Mouse (Mus musculus) spleen, adult 2 months (tissue): ENCODE measurements around the gene Hist2h4. TPM values are rescaled to one million over a fixed set of nuclear protein-coding genes. Genes with fewer than 3 reads are reported as not detected.

Experiments used
- DNase-seq, 2 experiments: peaks; one replicate each; pipeline versions ENCODE4 v3.0.0 to v3.0.0-alpha.2; 2012 to 2021; ENCODE audit warnings: low spot score in 2 of 2, low read depth in 1 of 2
- H3K27ac ChIP-seq: fragments of 200-500 bp; 2 replicates; pipeline ENCODE4 v1.5.1; 2012; ENCODE audit warnings: low read length, inconsistent platforms; ENCODE audit not compliant: insufficient read depth
- H3K27me3 ChIP-seq: fragments of 200-500 bp; 2 replicates; pipeline ENCODE4 v1.6.1; 2012; ENCODE audit warnings: mild to moderate bottlenecking, moderate library complexity, low read length, inconsistent platforms; ENCODE audit not compliant: control insufficient read depth, insufficient read depth
- H3K36me3 ChIP-seq: fragments of 200-500 bp; 2 replicates; pipeline ENCODE4 v1.6.1; 2012; ENCODE audit warnings: mild to moderate bottlenecking, low read length, inconsistent platforms; ENCODE audit not compliant: control insufficient read depth, insufficient read depth
- H3K4me1 ChIP-seq: fragments of 200-500 bp; 2 replicates; pipeline ENCODE4 v1.6.1; 2011; ENCODE audit warnings: inconsistent platforms; ENCODE audit not compliant: control insufficient read depth, insufficient read depth, insufficient read length
- H3K4me3 ChIP-seq: fragments of 200-500 bp; 2 replicates; pipeline ENCODE4 v1.5.1; 2011; ENCODE audit warnings: mild to moderate bottlenecking, inconsistent platforms; ENCODE audit not compliant: insufficient read depth, insufficient read length; ENCODE audit errors: extremely low read depth
- CTCF ChIP-seq: fragments of 200-500 bp; IDR thresholded peaks from 2 replicates; pipeline ENCODE4 v1.5.1; 2011; ENCODE audit warnings: mild to moderate bottlenecking, inconsistent platforms; ENCODE audit not compliant: insufficient read depth, insufficient read length, insufficient replicate concordance; ENCODE audit errors: extremely low read depth
- POLR2A ChIP-seq: fragments of 200-500 bp; IDR thresholded peaks from 2 replicates; pipeline ENCODE4 v1.6.1; 2011; ENCODE audit warnings: low read depth, low read length, inconsistent platforms
- WGBS: fragments of 180-500 bp; shearing (Covaris S2); methylation state at CpG from one replicate; pipeline ENCODE4 v1.1.7; 2018; 5-methylcytosine and 5-hydroxymethylcytosine counted together
- polyA plus RNA-seq: library from polyadenylated mRNA; depleted of rRNA; stranded (reverse); fragments of >200 nt; gene quantifications from 2 replicates; pipeline ENCODE4 v1.2.3, GENCODE M21; 2012

Hist2h4 gene
- polyA plus RNA-seq, 1 experiment: 9.3 TPM

DNA sequence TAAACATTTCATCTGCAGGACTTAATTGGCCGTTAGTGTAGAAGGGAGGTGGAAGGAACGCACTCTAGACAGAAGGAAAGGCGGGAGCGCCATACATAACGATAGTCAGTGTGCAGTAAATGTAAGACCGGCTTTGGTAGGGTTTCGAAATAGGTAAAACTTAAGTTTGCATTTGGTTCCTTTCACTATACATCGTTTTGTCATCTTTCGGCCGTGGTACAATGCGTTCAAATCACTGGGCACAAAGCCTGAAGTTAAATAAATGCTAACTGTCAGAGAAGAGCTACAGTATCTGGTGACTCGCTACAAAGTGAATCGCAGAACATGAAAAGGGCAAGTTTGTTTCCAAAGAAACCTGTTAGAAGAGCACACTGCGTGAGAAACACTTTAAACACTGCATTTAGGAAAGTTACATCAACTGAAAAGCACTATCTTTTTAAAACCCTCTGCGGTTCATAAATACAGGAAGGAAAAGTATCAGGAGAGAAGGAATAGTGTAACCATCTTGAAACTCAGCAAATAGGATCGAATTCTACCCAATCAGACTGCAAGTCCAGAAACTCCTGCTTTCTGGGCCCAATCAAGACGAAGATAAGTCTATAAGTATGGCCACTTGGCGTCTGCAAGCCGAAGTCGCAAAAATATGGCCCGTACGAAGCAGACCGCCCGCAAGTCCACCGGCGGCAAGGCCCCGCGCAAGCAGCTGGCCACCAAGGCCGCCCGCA, 5.1 kb upstream of the Hist2h4 start, which contains the start of gene Hist2h3b:
Gene Hist2h3b, plus strand, starts transcription at position 604 of the 725 bp plus-strand sequence.
- no peak for TF ChIP-seq CTCF
- peak; percentile 94 for TF ChIP-seq POLR2A
- Histone ChIP-seq H3K4me3 (peak within 1 kb of the TSS; percentile 73), H3K4me1 (peaks cover 7% of the 10 kb centered on the region; the same call in 1 of the 2 replicates), H3K27me3 (no peaks in the 10 kb centered on the region), H3K36me3 (no peaks in the 10 kb centered on the region), H3K27ac (peak within 1 kb of the TSS; percentile 97)
- 21% methylated on average over 30 of the region's 30 CpGs for WGBS
- peak; percentile 69 to 75 for DNase-seq

DNA sequence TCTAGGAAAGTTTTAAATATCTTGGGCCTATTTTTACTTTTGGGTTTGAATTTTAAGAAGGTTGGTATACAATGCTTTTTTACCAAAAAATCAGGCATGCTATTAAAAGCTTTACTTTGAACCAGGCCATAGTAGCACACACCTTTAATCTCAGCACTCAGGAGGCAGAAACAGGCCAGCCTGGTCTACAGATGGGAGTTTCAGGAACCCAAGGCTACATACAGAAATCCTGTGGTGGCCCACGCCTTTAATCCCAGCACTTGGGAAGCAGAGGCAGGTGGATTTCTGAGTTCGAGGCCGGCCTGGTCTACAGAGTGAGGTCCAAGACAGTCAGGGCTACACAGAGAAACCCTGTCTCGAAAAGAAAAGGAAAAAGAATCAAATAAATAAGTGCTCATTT, 4.4 kb upstream of the Hist2h4 start:
- Histone ChIP-seq H3K36me3 (no peaks in the 10 kb centered on the region), H3K27ac (peak overlapping the region; percentile 8; the same call in 1 of the 2 replicates), H3K4me1 (peaks cover 7% of the 10 kb centered on the region; the same call in 1 of the 2 replicates), H3K27me3 (no peaks in the 10 kb centered on the region), H3K4me3 (no peak overlapping the region)
- WGBS: 75% methylated on average over 4 of the region's 4 CpGs
- TF ChIP-seq POLR2A: no peak
- no peak for TF ChIP-seq CTCF
- DNase-seq: no peak

DNA sequence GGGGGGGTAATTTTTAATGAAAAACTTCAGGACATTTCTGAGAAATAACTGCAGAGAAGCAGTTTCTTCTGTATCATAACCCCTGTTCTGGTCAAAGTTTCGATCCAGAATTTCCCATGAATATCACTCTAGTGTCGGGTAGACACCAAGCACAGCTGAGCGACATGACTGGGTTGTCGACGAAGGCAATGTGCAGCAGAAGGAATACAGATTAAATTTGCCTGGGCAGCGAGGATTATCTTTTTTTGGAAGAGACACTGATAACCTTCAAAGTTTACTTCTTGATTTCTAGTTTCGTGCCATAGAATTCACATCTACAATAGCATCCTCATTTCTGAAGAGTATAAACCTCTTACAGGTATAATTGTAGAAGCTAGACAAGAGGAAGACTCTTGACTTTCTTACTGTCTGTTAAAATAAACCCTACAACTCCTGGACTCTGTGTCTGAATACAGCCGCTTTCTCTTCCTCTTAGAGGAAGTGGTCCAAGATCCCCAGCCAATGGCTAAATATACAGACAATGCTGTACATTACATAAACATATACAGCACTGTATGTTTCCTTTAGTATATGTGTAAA, 3.1 kb upstream of the Hist2h4 start:
- Histone ChIP-seq H3K27me3 (no peaks in the 10 kb centered on the region), H3K4me3 (no peak overlapping the region), H3K27ac (no peak overlapping the region), H3K36me3 (no peaks in the 10 kb centered on the region), H3K4me1 (peaks cover 7% of the 10 kb centered on the region; the same call in 1 of the 2 replicates)
- TF ChIP-seq CTCF (no peak), POLR2A (no peak)
- DNase-seq: no peak
- WGBS: 70% methylated on average over 8 of the region's 8 CpGs

DNA sequence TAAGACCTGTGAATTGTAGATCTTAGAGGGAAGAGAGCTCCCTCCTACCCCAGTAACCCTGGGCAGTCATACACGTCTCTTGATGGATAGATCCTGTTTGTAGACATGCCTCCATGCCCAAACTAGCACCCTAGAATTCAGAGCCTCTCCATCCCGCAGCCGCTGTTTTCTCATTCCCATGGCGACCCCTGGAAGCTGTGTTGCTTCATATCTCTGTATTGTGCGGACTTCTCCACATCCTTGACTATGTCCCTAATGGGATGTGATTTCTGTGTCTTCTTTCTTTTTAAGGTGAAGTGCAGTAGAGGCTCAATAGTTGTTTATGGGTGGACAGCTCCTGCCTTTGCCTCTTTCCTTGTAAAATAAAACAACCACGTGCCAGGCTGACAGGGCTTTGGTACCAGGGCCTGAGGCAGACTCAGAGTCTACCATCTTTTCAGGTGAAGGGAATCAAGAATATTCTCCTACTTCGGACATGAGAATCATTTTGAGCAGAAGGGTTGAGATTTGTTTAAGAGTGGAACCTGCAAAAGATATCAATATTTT, 1.4 kb upstream of the Hist2h4 start:
- TF ChIP-seq CTCF (no peak), POLR2A (no peak)
- Histone ChIP-seq H3K27ac (peak overlapping the region; percentile 100), H3K4me1 (peaks cover 7% of the 10 kb centered on the region; the same call in 1 of the 2 replicates), H3K27me3 (no peaks in the 10 kb centered on the region), H3K4me3 (no peak overlapping the region), H3K36me3 (no peaks in the 10 kb centered on the region)
- no peak for DNase-seq
- WGBS: 66% methylated on average over 7 of the region's 7 CpGs

DNA sequence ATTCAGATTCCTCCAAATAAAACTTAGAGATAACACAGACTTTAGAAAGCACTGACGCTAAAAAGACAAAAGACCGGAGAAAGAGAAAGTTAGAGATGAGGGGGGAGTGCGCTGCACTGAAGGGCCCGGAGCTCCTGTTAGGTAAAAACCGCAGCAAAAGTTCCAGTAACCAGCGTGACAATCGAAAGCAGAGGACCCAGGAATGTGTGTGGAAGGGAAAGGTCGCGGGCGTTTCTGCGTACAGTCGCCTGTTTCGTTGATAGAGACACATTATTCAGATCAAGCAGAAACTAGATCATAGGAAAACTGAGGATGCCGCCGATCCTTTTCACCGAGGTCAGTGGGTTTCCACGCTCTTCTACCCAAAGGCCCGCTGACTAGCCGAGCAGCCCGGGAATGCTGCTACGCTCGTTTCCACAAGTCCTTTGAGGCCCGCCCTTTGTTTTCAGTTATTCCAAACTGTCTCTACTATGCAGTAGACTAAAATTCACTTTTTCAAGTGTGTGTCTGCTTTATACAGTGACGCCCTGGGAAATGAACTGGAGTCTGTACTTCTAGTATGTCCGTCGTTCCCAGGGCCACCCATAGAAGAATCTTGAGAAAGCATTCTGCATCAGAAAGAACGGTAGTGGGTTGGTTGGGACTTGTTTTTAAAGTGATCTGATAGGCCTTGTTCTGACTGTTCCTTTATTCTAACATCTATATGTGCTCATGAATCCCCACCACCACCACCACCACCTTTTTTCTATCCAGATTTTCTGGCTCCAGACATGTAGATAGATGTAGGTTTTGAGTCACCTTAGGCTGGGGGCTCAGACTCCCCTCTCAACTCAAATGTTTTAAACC, 670 bp upstream of the Hist2h4 start:
- peak overlapping the region; percentile 100 for H3K27ac ChIP-seq
- H3K4me1 ChIP-seq: peaks cover 7% of the 10 kb centered on the region; the same call in 1 of the 2 replicates
- no peaks in the 10 kb centered on the region for H3K36me3 ChIP-seq
- H3K27me3 ChIP-seq: no peaks in the 10 kb centered on the region
- peak overlapping the region; percentile 76 for H3K4me3 ChIP-seq
- DNase-seq: peak in 1 of 2 experiments; percentile 44
- 1% methylated on average over 27 of the region's 27 CpGs for WGBS
- TF ChIP-seq CTCF: no peak
- TF ChIP-seq POLR2A: no peak

DNA sequence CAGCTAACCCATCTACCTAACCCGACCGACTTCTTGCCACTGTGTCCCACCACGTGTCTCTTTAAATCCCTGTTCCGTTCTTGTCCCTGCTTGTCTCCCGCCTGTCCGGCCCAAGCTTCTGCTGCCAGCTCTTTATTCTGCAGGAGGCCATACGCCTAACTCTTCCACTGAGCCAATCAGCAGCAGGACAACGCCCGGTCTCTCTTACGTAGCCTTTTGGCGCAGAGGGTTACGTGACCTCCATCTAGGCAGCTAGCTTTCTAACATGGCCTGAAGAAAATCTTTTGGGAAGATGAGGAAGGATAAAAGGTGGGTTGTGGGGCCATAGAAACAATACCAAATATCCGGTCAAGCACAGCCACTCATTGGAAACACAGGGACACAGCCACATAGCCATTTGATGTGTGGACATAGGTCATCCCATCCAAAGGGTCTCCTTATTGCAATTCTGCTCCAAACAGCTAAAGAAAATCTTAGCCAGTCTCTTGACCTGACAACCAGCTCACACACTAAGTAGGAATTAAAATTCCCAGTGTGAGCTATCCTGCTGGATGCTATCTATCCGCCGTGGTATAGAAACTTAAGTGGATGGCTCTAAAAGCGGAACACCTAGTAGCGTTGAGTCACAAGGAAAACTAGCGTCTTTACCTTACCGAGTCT, 765 bp downstream of the Hist2h4 start:
- H3K36me3 ChIP-seq: no peaks in the 10 kb centered on the region
- H3K4me1 ChIP-seq: peaks cover 4% of the 10 kb centered on the region; the same call in 1 of the 2 replicates
- WGBS: under 1% methylated on average over 19 of the region's 19 CpGs
- H3K27ac ChIP-seq: peak overlapping the region; percentile 96
- peak; percentile 68 to 71 for DNase-seq
- TF ChIP-seq CTCF: no peak
- peak; percentile 11; the same call in 1 of the 2 replicates for TF ChIP-seq POLR2A
- H3K27me3 ChIP-seq: no peaks in the 10 kb centered on the region
- peak overlapping the region; percentile 76 for H3K4me3 ChIP-seq
